8 mouse cellular contexts compared by ENCODE assay signal in genomic region chr7:80994663-80995005, GRCm38 (mm10). TPM values are rescaled to one million over a fixed set of nuclear protein-coding genes. Genes with fewer than 3 reads are reported as not detected.
DNase-seq lines count a peak whose midpoint lies in the region; ATAC-seq and TF ChIP-seq lines count a peak whose summit lies in the region.

No protein-coding gene starts in this region.

- H3K36me3 ChIP-seq in kidney, embryonic 16.5 days (ENCODE audit: insufficient read depth, low read length), result 0 out of 2 replicates have a peak, but pooled peaks cover 2% of the 10 kb centered on the region
- no peaks in the 10 kb centered on the region for H3K36me3 ChIP-seq in forebrain, embryonic 15.5 days
- H3K36me3 ChIP-seq in liver, embryonic 15.5 days (replicated peaks), result no peaks in the 10 kb centered on the region

- no peak for ATAC-seq in kidney, embryonic 16.5 days (ENCODE audit: low FRiP score, low TSS enrichment)
- no peak for ATAC-seq in forebrain, embryonic 15.5 days (replicated peaks)
- ATAC-seq in liver, embryonic 15.5 days (ENCODE audit: insufficient read depth), result no peak

- H3K4me1 ChIP-seq in kidney, embryonic 16.5 days (ENCODE audit: insufficient read depth, low read length), result peaks cover 34% of the 10 kb centered on the region
- H3K4me1 ChIP-seq in bone marrow macrophage, adult 2 months (ENCODE audit: control insufficient read depth, insufficient read depth, low read length), result peaks cover 31% of the 10 kb centered on the region
- H3K4me1 ChIP-seq in forebrain, embryonic 15.5 days, result peaks cover 36% of the 10 kb centered on the region
- peaks cover 80% of the 10 kb centered on the region for H3K4me1 ChIP-seq in liver, embryonic 15.5 days (replicated peaks)

- H3K9me3 ChIP-seq in kidney, embryonic 16.5 days (ENCODE audit: low read length), result no peaks in the 10 kb centered on the region
- no peaks in the 10 kb centered on the region for H3K9me3 ChIP-seq in forebrain, embryonic 15.5 days
- no peaks in the 10 kb centered on the region for H3K9me3 ChIP-seq in liver, embryonic 15.5 days (replicated peaks)

- peak overlapping the region; percentile 97 for H3K4me3 ChIP-seq in kidney, embryonic 16.5 days (ENCODE audit: low read length)
- H3K4me3 ChIP-seq in bone marrow macrophage, adult 2 months (ENCODE audit: insufficient read depth, low read length), result peak overlapping the region; percentile 95
- H3K4me3 ChIP-seq in forebrain, embryonic 15.5 days, result peak overlapping the region; percentile 67
- H3K4me3 ChIP-seq in liver, embryonic 15.5 days (replicated peaks), result peak overlapping the region; percentile 98

- peak overlapping the region; percentile 98 for H3K27ac ChIP-seq in kidney, embryonic 16.5 days (ENCODE audit: low read length)
- peak overlapping the region; percentile 7; the same call in 1 of the 2 replicates for H3K27ac ChIP-seq in bone marrow macrophage, adult 2 months (ENCODE audit: insufficient read depth, low read depth, low read length)
- no peak overlapping the region; the same call in 1 of the 2 replicates for H3K27ac ChIP-seq in forebrain, embryonic 15.5 days (replicated peaks)
- H3K27ac ChIP-seq in liver, embryonic 15.5 days (replicated peaks), result peak overlapping the region; percentile 94

- DNase-seq in kidney, adult 8-10 months, result no peak
- peak; percentile 39 for DNase-seq in thymus, postnatal 4 days
- DNase-seq in left cerebral cortex, adult 9 months (ENCODE audit: low spot score in 2 of 2), result no peak
- DNase-seq in kidney, postnatal 36 days, result no peak

- H3K4me2 ChIP-seq in kidney, embryonic 16.5 days (replicated peaks; ENCODE audit: low read depth, low read length), result peak overlapping the region; percentile 93
- H3K4me2 ChIP-seq in forebrain, embryonic 15.5 days (replicated peaks), result peak overlapping the region; percentile 76
- peak overlapping the region; percentile 95 for H3K4me2 ChIP-seq in liver, embryonic 15.5 days

- 20% methylated on average over 6 of the region's 6 CpGs for WGBS in kidney, embryonic 16.5 days
- WGBS in forebrain, embryonic 15.5 days, result 37% methylated on average over 6 of the region's 6 CpGs
- 4% methylated on average over 6 of the region's 6 CpGs for WGBS in liver, embryonic 15.5 days (ENCODE audit: insufficient replicate concordance)

- TF ChIP-seq CTCF in bone marrow macrophage, adult 2 months (IDR thresholded peaks at IDR 0.05; ENCODE audit: low read depth, low read length), result no peak

- H3K9ac ChIP-seq in kidney, embryonic 16.5 days (replicated peaks; ENCODE audit: low read length), result peak overlapping the region; percentile 100
- peak overlapping the region; percentile 91 for H3K9ac ChIP-seq in forebrain, embryonic 15.5 days (replicated peaks)
- peak overlapping the region; percentile 98 for H3K9ac ChIP-seq in liver, embryonic 15.5 days

- no peaks in the 10 kb centered on the region for H3K27me3 ChIP-seq in kidney, embryonic 16.5 days (ENCODE audit: insufficient read depth, low read length)
- no peaks in the 10 kb centered on the region for H3K27me3 ChIP-seq in forebrain, embryonic 15.5 days
- no peaks in the 10 kb centered on the region for H3K27me3 ChIP-seq in liver, embryonic 15.5 days

- TF ChIP-seq POLR2A in bone marrow macrophage, adult 2 months (IDR thresholded peaks at IDR 0.05; ENCODE audit: borderline replicate concordance, low read depth, low read length), result no peak

RNA-seq across cellular contexts. Expression of gene Zfp592, which starts 1.2 kb away (rescaled TPM):
- 12.0 and 17.9 TPM in 2 replicates for polyA plus RNA-seq in kidney, embryonic 16.5 days (2015; fragmentation: Nextera tagmentation; extraction: Ambion mirVana)
- 23.5 and 23.6 TPM in 2 replicates for polyA plus RNA-seq in bone marrow macrophage, adult 2 months (2012; ENCODE audit: insufficient read depth, insufficient read length, missing spikeins)
- polyA plus RNA-seq in forebrain, embryonic 15.5 days (2015; fragmentation: Nextera tagmentation; extraction: Ambion mirVana), result 8.3 and 9.8 TPM in 2 replicates
- 5.5 and 6.8 TPM in 2 replicates for polyA plus RNA-seq in liver, embryonic 15.5 days (2015; fragmentation: Nextera tagmentation; extraction: Ambion mirVana)

RNA-seq across cellular contexts. Expression of gene Sec11a, which starts 47.1 kb away (rescaled TPM):
- 226 and 239 TPM in 2 replicates for polyA plus RNA-seq in kidney, embryonic 16.5 days (2015; fragmentation: Nextera tagmentation; extraction: Ambion mirVana)
- polyA plus RNA-seq in bone marrow macrophage, adult 2 months (2012; ENCODE audit: insufficient read depth, insufficient read length, missing spikeins), result 99.2 and 105 TPM in 2 replicates
- polyA plus RNA-seq in forebrain, embryonic 15.5 days (2015; fragmentation: Nextera tagmentation; extraction: Ambion mirVana), result 149 and 157 TPM in 2 replicates
- polyA plus RNA-seq in liver, embryonic 15.5 days (2015; fragmentation: Nextera tagmentation; extraction: Ambion mirVana), result 96.7 and 103 TPM in 2 replicates
